ENCODE assay signal across 16 mouse cellular contexts in genomic region chr2:73338415-73338814, GRCm38 (mm10).
"Had no signal": no experiment of that assay in that cellular context is flagged by ENCODE, and none has a peak within 500 bp of the region (broad histone marks: within the 10 kb centered on the region; RNA-seq: fewer than 3 reads in every experiment).

No protein-coding gene starts in this region.

- H3K27ac ChIP-seq: liver, embryonic 15.5 days; lung, embryonic 15.5 days; midbrain, embryonic 13.5 days; midbrain, embryonic 15.5 days; neural tube, embryonic 12.5 days had no signal

- ATAC-seq: liver, postnatal 0 days; lung, postnatal 0 days; midbrain, embryonic 13.5 days; midbrain, embryonic 15.5 days had no signal

- DNase-seq: liver, postnatal 0 days; lung, adult 2 months; lung, postnatal 4 days; right cerebral cortex, postnatal 14 days; spleen, adult 18-20 months; thymus, adult 18-20 months; thymus, postnatal 25 days; thymus, postnatal 4 days had no signal

- H3K36me3 ChIP-seq: lung, embryonic 15.5 days; midbrain, embryonic 13.5 days; midbrain, embryonic 15.5 days; neural tube, embryonic 12.5 days had no signal

- H3K9ac ChIP-seq: liver, embryonic 15.5 days; liver, postnatal 0 days; lung, embryonic 15.5 days; midbrain, embryonic 13.5 days; midbrain, embryonic 15.5 days; neural tube, embryonic 12.5 days had no signal

- H3K9me3 ChIP-seq: liver, embryonic 15.5 days; lung, embryonic 15.5 days; megakaryocyte, embryonic 14.5 days; midbrain, embryonic 13.5 days; midbrain, embryonic 15.5 days; neural tube, embryonic 12.5 days had no signal

- H3K27me3 ChIP-seq: liver, embryonic 15.5 days; lung, embryonic 15.5 days; midbrain, embryonic 13.5 days; midbrain, embryonic 15.5 days; neural tube, embryonic 12.5 days had no signal

- H3K4me1 ChIP-seq: liver, embryonic 15.5 days; megakaryocyte, embryonic 14.5 days; midbrain, embryonic 13.5 days; midbrain, embryonic 15.5 days; neural tube, embryonic 12.5 days had no signal

- H3K4me2 ChIP-seq: liver, embryonic 15.5 days; lung, embryonic 15.5 days; midbrain, embryonic 11.5 days; midbrain, embryonic 13.5 days; midbrain, embryonic 15.5 days; neural tube, embryonic 12.5 days had no signal

- H3K4me3 ChIP-seq: liver, embryonic 15.5 days; lung, embryonic 15.5 days; megakaryocyte, embryonic 14.5 days; midbrain, embryonic 13.5 days; midbrain, embryonic 15.5 days; neural tube, embryonic 12.5 days had no signal
